Mouse (Mus musculus) thymus, postnatal 36 days (tissue): ENCODE data around the gene Adgrg4.

Experiments used
- DNase-seq, 2 experiments: peaks; one replicate each; pipeline ENCODE4 v3.0.0; 2022; ENCODE audit warnings: mixed read lengths in 2 of 2

Gene Adgrg4

DNA sequence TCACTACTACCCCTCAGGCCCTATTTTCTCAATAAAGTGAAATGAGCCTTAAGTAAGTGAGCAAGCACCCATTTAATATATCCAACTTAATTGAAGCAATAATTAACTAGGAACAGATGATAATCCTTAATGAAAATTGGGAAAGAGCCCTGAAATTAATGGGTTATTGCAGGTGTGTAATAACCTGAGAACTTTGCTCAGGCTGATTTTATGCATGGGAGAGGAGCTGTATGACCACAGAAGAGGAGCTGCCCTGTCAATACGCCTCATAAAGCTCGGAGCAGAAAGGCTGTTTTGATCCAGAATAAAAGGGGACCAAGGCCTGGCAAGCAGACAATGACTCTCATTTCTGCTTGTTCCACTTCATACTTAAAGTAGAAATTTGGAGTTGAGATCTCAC lies at the start of gene Adgrg4:
TSS of gene Adgrg4 (plus strand) at position 301 of the 400 bp plus-strand sequence.
- no peak for DNase-seq

DNA sequence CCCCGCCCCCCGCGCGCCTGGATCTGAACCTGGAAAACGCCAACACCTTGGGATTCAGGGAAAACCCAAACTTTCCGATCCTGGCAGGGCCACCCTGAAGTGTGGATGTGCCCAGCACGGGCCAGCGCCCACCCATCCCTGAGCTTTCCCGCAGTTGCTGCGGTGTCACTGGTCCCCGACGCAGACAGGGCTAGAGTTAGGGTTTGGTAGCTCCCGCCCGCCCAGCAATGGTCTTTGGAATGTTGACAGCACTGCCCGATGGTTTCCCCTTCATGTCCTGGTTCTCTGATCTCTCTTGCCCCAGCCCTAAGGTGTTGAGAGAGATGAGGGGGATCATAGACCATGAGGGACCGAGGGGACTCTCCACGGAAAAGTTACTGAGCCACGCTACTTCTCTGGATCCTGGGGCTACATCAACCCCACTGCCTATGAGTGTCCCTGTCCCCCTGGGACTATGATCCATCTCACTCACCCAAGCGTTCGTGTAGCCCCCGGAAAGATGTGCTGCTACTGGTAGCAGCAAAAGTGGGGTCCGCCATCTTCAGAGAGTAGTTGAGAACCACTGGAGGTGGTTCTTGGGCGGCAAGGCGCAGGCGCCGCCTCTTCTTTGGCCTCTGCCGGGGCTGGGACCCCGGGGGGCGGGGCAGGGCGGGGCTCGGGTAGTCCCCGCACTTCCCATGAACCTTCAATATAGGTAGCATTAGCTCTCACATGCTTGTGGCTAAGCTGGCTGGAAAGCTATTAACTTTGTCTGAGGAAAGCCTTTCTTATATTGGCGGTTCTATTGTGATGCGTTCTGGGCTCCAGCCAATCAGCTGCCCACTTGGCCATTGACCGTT lies 48.0 kb upstream of the Adgrg4 start, which contains the start of gene Map7d3:
TSS of gene Map7d3 (minus strand) at position 562 of the 839 bp plus-strand sequence.
- DNase-seq = peak; percentile 3 to 13

DNA sequence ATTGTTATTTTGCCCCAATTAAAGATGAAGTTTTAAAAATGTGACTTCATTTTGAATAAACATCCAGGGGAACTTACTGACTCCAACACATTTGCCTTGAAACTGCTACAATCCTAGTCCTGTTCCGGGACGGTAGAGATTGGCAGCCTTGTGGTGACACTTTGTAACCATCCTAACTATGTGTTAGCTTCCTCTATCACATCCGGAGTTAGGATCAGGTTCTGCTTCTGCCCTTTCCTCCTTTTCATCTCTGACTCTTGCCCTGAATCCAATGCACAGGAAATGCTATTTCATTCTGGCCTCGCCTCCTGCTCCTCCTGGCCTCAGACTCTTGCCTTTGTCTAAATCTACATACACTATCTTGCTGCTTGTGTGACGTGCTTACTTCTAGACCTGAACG lies 42.5 kb upstream of the Adgrg4 start:
- DNase-seq = no peak

DNA sequence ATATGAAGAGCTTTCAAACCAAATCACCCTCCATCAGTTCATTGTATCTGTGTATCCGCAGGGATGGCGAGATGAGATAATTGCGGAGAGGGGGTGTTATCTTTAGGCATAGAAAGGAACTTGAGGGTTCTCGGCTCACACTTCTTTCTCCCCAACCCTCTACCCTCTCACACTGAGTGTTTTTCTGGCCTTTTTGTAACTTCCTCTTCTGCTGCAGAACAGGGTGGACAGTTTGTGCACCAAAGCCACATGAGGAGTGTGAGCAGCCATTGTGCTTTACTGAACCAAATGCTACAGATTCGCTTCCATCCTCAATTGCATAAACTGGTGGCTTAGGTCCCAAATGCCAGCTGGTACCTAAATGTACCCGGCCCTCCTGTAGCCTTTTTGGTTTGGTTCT lies 34.1 kb upstream of the Adgrg4 start:
- DNase-seq = no peak

DNA sequence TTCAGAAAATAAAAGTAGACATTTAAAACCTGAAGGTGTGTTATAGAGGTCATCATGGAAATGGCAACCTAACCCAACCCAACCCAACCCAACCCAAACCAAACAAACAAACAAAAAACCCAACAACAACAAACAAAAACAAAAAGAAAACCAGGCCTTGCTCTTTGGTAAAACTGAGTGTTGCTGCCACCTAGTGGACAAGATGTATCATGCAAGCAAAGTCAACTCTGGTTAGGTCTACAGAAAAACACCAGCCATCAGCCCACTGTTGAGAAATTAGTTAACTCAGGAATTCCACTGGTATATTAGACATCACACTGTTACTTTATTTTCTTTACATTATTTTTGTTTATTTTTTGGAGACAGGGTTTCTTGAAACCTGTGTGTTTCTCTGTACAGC lies 30.6 kb upstream of the Adgrg4 start:
- DNase-seq = no peak

DNA sequence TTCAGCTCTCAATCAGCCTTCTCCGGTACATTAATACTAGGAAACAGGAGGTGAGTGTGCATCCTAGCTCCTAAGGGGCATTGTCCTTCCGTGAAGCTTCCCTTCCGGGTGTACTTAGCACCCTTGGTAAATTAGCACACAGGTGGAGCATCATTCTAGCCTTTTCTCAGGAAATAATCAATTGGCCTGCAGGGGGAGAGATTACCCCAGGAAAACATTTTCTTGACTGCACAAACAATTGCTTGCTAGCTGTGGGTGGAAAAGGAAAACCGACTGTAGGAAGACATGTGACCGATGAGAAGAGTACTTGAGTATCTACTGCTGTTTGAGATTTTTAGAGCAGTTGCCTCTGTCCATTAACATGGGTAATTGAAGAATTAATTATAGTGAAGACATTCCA lies 28.7 kb upstream of the Adgrg4 start:
- DNase-seq = no peak

DNA sequence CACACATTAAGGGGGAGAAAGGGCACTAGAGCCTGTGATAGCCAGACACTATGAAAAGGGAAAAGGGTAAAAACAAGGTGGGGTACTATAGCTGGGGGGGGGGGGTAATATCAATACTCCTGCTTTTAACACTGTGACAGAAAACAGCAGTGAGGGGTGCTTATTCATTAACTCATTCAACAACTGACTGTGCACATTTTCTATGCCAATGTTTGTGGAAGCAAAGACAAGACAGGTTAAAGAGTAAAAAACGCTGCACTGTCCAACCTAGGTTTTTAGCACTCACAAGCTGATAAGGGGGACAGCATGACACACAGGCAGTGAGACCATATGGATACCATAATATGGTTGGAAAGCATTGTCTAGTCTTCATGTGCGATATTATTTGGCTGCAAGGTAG lies 142.9 kb downstream of the Adgrg4 start:
- DNase-seq = no peak

DNA sequence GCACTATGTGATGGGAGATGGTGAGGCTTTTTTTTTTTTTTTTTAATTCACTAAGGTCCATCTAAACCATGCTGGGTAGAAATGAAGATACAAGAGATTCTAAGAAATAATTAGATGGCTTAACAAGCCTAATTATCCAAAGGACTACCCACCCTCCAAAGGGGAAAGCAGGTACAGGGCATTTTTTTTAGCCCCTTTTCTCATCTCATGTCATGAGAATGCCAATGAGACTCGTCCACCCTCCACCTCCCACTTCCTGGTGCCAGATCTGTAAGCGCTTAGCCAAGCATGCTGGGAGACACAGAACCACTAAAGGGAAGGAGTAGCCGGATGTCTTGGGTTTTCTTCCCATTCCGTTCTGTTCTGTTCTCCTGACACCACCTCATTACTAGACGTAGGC lies 172.8 kb downstream of the Adgrg4 start, which contains the start of gene Brs3:
TSS of gene Brs3 (plus strand) at position 301 of the 400 bp plus-strand sequence.
- DNase-seq = no peak

DNA sequence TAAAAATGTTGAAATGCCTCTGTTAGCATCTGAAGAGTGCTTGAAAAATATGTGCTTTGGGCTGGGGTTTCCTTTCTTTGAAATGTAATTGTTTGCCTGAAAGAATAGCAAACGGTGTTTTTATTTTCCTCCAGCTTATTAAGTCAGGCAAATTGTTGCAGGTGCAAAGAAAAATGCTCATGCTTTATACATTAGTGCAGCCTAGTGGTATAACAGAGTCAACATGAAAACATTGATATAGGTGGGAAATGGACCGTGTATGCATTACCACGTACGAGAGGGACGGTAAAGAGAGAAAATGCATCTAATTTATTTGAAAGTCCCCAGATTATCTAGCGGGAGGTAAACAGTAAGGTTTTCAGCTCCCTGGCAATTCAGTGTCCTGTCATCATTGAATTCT lies 173.9 kb downstream of the Adgrg4 start:
- no peak for DNase-seq
